Mouse (Mus musculus) testis, postnatal 10 days (tissue): ENCODE data around the gene Megf8.

ENCODE experiments used
- DNase-seq: peaks from one replicate; pipeline ENCODE4 v3.0.0; 2021; ENCODE audit warnings: low spot score

The Megf8 gene

GRCm38 (mm10) chr7:25402671-25403101, 85.7 kb downstream of the Megf8 start:
- DNase-seq, result no peak

- no peak for DNase-seq
Measured at GRCm38 (mm10) chr7:25406468-25406867, 89.5 kb downstream of the Megf8 start.

- no peak for DNase-seq
Measured at GRCm38 (mm10) chr7:25409114-25409760, 92.3 kb downstream of the Megf8 start.

- no peak for DNase-seq
Measured at GRCm38 (mm10) chr7:25410969-25411615, 94.1 kb downstream of the Megf8 start.

- DNase-seq, result no peak
Measured at GRCm38 (mm10) chr7:25411861-25412260, 94.9 kb downstream of the Megf8 start.

GRCm38 (mm10) chr7:25412833-25413441, 96.0 kb downstream of the Megf8 start, which contains the start of gene Cxcl17:
Gene Cxcl17 (minus strand): TSS chr7:25412886.
- DNase-seq, result no peak
